Mouse (Mus musculus) 416B (cell line): Measurements from ENCODE around the gene Mettl7b.
"Not testable (repeated sequence)": the region's sequence is repeated elsewhere in the genome, so short reads cannot be mapped to it uniquely, and the experiment has no call there.

Experiments
- DNase-seq: peaks from one replicate; pipeline ENCODE4 v3.0.0; 2011; ENCODE audit warnings: low read depth

Mettl7b gene

GRCm38 (mm10) chr10:128960590-128961584 is at the start of gene Mettl7b:
Mettl7b (minus strand) TSS chr10:128960988.
- DNase-seq = no peak

- no peak for DNase-seq
Observed at GRCm38 (mm10) chr10:129010288-129010841, 49.6 kb upstream of the Mettl7b start, which contains the start of gene Olfr763. Olfr763 (plus strand) TSS chr10:129010791.

- no peak for DNase-seq
Observed at GRCm38 (mm10) chr10:129004032-129004920, 43.5 kb upstream of the Mettl7b start.

GRCm38 (mm10) chr10:128996523-128997040 is 35.8 kb upstream of the Mettl7b start:
- no peak for DNase-seq

GRCm38 (mm10) chr10:128995796-128996195 is 35.0 kb upstream of the Mettl7b start:
- no peak for DNase-seq

GRCm38 (mm10) chr10:128990994-128991393 is 30.2 kb upstream of the Mettl7b start:
- DNase-seq = no peak

GRCm38 (mm10) chr10:128990129-128990850 is 29.5 kb upstream of the Mettl7b start:
- DNase-seq = not testable (repeated sequence)

- not testable (repeated sequence) for DNase-seq
Observed at GRCm38 (mm10) chr10:128989131-128989530, 28.3 kb upstream of the Mettl7b start, which contains the start of gene Olfr9. Olfr9 (plus strand) TSS chr10:128989431.

- DNase-seq = no peak
Observed at GRCm38 (mm10) chr10:128980644-128981365, 20.0 kb upstream of the Mettl7b start.

- DNase-seq = peak; percentile 74
Observed at GRCm38 (mm10) chr10:128977522-128978114, 16.8 kb upstream of the Mettl7b start.

GRCm38 (mm10) chr10:128976395-128976794 is 15.6 kb upstream of the Mettl7b start:
- peak; percentile 29 for DNase-seq

GRCm38 (mm10) chr10:128972841-128973240 is 12.1 kb upstream of the Mettl7b start:
- DNase-seq = peak; percentile 63

GRCm38 (mm10) chr10:128970740-128971250 is 10.0 kb upstream of the Mettl7b start:
- DNase-seq = no peak

- no peak for DNase-seq
Observed at GRCm38 (mm10) chr10:128968341-128968749, 7.6 kb upstream of the Mettl7b start.

GRCm38 (mm10) chr10:128965871-128966270 is 5.1 kb upstream of the Mettl7b start:
- peak; percentile 58 for DNase-seq

- DNase-seq = no peak
Observed at GRCm38 (mm10) chr10:128964961-128965360, 4.2 kb upstream of the Mettl7b start.

- no peak for DNase-seq
Observed at GRCm38 (mm10) chr10:128960142-128960541, 646 bp downstream of the Mettl7b start.

GRCm38 (mm10) chr10:128958340-128958739 is 2.4 kb downstream of the Mettl7b start:
- no peak for DNase-seq

GRCm38 (mm10) chr10:128950208-128950887 is 10.4 kb downstream of the Mettl7b start:
- no peak for DNase-seq
